Mouse (Mus musculus) frontal cortex, postnatal 14 days (tissue): Measurements from ENCODE around the gene Patj.
A peak's percentile ranks its signal among the peaks of the same experiment; 100 is the strongest.

Source experiments
- DNase-seq, 2 experiments: peaks; one replicate each; pipeline ENCODE4 v3.0.0; 2022; ENCODE audit warnings: low spot score in 2 of 2

Patj gene

GRCm38 (mm10) chr4:98444437-98445139 is 49.0 kb downstream of the Patj start:
- DNase-seq = peak in 1 of 2 experiments; percentile 56

DNA sequence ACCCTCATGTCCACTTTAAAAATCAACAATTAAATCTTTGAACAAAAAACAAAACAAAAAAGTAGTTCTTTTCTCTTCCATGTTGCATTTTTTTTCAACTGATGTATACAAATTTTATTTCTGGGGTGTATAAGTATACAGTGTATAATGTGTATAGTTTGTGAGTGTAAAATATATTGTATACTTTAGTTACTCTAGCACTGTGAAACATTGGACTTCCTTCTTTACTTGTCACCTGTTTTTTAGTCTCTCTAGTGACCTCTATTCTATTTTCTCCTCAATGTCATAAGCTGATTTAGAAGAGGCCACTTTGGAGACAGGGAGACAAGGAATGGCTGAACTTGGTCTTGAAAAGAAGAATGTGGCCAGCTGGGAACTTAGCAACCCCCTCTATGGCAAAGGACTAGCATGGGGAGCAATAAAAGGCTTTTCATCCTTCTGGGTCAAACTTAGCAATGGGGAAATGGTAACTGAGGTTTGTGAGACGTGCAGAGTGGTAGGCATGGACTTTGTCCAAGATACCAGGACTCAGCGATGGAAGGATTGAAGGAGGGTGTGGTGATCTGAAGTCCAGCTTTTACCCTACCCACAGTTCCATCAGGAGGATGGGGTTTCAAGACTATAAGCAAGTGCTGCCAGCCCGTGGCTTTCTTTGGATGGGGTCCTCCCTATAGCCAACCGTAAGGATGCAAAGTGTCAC is 54.1 kb downstream of the Patj start:
- no peak for DNase-seq

DNA sequence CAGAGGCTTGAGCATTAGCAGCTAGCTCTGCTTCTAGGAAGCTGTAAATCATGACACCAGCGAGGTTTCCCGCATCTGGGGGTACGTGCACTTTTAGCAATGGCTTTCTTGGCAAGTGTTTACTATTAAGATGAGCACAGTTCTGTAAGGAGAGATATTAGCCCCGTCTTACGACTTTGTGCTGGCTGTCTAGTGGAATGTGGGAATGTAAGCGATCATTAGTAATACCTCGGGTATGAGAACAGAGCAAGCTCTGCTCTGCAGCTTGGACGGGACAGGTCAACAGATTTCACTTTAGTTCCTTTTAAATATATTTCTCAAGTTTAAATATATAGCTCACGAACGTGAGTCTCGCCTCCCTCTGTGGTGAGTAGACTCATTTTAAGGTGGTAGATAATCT is 54.7 kb downstream of the Patj start:
- DNase-seq = no peak

DNA sequence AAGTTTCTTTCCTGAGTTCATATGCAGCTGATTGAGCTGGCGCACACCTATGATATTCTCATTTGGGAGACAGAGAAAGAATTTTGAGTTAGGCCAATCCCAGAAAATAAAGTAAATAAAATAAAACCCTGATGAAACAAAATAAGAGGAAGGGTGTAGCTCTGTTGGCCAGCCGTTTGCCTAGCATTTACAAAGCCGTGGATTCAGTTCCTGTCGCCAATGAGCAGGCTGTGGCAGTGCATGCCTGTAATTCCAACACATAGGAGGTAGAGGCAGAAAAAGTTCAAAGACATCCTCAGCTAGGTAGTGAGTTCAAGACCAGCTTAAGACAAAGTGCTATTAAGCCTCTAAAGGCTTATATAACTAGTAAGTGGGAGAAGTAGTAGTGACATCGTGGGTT is 55.2 kb downstream of the Patj start:
- DNase-seq = no peak

GRCm38 (mm10) chr4:98451259-98451658 is 55.7 kb downstream of the Patj start:
- no peak for DNase-seq

- DNase-seq = no peak
These were observed 57.1 kb downstream of the Patj start for GRCm38 (mm10) chr4:98452725-98453124.

DNA sequence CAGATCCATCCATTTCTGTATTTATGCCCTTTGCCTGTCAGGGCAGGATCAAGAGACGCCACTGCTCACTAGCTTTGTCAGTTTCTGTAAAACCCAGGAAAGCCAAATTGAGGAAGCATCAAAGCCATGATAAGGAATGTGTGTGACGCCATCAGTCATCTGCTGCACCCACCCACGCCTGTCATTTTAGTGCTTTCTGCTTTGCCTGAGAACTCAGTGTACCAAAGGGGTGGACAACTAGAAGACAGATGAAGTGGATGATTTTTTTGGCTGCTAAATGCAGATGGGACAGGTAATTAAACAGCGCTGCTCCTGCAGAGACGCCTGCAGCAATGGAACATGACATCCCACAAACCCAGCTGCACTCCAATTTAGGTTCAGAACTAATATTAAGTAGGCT is 57.6 kb downstream of the Patj start:
- no peak for DNase-seq

DNA sequence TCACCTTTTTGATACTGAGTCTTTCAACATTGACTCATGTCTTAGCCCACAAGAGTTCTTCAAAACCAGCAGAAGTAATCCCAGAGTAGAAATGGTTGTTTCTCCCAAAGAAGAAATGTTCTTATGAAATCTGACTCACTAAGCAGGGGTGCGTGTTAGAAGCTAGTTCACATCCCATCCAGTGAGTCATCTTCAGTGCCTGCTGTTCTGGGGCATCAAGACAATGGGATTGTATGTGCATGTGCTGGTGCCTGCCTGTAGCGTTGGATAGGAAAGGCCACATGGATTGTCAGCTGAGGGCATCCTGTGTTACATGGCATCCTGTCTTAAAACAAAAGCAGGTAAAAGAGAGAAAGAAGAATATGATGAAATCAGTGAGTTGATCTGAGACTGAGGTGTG is 59.8 kb downstream of the Patj start:
- DNase-seq = no peak

DNA sequence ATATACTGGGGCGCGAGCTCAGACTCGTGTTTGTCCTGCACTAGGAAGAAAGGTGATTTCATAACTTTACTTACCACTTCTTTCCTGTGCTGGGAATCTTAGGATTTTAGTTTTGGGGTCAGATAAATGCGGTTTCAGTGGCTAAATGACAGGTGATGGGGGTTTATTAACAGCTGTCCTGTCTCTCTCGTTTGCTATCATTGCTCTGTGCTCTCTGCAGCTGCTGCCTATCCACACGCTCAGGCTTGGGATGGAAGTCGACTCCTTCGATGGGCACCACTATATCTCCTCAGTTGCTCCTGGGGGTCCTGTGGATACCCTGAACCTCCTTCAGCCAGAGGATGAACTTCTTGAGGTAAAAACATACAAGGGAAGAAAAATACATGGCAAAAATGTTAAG is 60.3 kb downstream of the Patj start:
- no peak for DNase-seq

DNA sequence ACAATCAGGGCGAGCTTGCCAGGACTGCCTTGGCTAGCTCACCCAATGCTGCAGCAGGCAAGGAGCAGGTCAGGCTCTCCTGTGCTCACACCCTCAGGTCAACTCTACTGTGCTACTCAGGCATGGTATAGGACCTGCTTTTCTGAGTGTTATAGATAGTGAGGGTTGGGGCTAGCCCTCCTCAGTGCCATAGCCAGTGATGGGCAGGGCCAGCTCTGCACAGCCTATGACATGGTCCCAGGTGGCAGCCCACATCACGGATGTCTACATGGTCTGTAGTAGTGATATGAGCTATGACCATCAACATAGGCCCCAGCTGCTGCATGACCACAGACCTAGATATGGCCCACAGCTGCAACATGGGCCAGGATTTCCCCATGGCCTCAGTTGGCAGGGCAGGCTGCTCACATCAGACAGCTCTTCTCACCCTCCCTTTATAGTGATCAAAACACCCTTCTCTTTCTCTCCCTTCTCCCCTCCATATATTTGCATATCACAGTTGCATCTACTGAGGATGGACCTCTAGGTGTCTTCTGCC is 66.3 kb downstream of the Patj start:
- DNase-seq = no peak

DNA sequence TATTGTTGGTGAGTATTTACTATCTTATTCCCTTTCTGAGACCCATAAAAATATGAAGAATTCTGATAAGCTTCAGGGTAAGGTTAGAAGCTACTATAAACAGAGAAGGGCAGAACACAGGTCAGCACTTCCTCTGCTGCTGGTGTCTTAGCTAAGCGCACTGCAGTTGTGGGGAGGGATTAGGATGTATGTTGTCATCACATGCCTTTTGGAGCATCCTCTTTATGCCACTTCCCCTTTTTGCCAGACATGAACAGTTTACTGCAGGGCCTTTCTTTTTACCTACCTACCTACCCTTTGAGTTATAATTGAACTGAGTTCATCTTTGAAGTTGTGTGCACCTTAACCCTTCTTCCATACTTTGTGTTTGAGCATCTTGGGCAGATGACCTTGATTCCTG is 69.9 kb downstream of the Patj start:
- no peak for DNase-seq

DNA sequence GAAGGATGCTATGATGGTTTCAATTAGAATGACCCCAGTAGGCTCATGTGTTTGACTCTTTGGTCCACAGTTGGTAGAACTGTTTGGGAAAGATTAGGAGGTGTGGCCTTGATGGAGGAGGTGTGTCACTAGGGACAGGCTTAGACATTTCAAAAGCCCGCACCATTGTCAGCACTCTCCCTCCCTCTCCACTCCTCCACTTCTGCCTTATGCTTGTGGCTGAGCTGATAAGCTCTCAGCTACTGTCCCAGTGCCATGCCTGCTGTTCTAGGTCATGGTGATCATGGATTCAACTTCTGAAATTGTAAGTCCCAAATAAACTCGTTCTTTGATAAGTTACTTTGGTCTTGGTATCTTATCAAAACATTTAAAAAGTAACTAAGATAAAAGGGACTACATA is 70.3 kb downstream of the Patj start:
- no peak for DNase-seq

GRCm38 (mm10) chr4:98471376-98471775 is 75.8 kb downstream of the Patj start:
- DNase-seq = no peak

GRCm38 (mm10) chr4:98473491-98473890 is 77.9 kb downstream of the Patj start:
- DNase-seq = no peak

GRCm38 (mm10) chr4:98478005-98478404 is 82.4 kb downstream of the Patj start:
- DNase-seq = no peak

DNA sequence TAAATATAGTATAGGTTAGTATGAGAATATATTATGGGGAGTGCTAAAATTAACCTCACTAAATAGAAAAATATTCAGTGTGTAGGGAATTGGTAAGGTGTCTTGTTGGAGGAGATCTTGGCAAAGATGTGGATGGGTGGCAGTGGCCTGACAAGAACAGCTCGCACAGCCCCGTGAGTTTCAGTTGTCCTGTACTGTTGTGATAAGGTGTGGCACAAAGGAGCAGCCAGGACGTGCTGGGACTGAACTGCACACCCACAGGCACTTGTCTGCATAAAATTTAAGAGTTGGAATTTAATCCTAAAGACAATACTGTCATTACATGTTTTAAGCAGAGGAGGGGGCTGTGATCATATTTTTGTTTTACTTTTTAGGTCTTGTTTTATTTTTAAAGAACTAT is 90.9 kb downstream of the Patj start:
- no peak for DNase-seq

GRCm38 (mm10) chr4:98486901-98487300 is 91.3 kb downstream of the Patj start:
- DNase-seq = no peak

DNA sequence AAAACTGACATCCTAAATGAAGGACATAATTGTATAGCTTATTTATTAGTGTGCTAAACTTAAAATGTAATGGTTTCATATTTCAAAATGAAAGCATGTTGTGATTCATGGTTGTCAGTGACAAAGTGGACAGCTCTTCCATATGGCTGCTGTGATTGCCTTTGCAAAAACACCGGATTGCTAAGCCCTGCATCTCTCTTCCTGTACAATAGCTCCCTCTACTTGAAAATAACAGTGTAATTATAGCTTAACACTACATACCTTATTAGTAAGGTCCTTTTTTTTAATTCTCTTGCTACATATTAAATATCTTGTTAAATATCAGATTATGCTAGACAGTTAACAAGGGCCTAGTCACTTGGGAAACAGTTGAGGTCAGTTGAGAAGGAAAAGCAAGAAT is 93.8 kb downstream of the Patj start:
- DNase-seq = no peak

DNA sequence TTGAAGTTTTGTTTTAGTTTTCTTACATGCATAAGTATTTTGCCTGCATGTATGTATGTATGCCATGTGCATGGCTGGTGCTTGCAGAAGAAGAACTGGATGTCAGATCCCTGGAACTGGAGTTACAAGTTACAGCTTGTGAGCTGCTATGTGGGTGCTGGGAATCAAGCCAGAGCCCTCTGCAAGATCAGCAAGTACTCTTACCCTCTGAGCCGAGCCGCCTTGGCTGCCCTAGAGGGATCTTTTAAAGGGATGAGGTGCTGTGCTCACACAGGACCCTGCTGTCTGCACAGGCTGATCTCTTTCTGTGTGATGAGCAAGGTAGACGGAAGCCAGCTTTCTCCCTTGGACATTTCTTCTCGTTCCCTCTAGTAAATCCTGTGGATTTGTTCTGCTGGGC is 102.8 kb downstream of the Patj start:
- no peak for DNase-seq

- no peak for DNase-seq
These were observed 104.6 kb downstream of the Patj start for GRCm38 (mm10) chr4:98500182-98500581.

- no peak for DNase-seq
These were observed 105.3 kb downstream of the Patj start for GRCm38 (mm10) chr4:98500875-98501274.

GRCm38 (mm10) chr4:98504743-98505142 is 109.2 kb downstream of the Patj start:
- no peak for DNase-seq
